Mouse (Mus musculus) thymus, postnatal 14 days (tissue): ENCODE data around the gene Rims4.

ENCODE experiments used
- DNase-seq: peaks from one replicate; pipeline ENCODE4 v3.0.0; 2021

Rims4 gene

GRCm38 (mm10) chr2:163865311-163865710 is 53.2 kb downstream of the Rims4 start:
- DNase-seq, result no peak

- peak; percentile 63 for DNase-seq
These were observed 60.1 kb downstream of the Rims4 start for GRCm38 (mm10) chr2:163858254-163858947.

GRCm38 (mm10) chr2:163857233-163857632 is 61.2 kb downstream of the Rims4 start:
- no peak for DNase-seq

GRCm38 (mm10) chr2:163853461-163853901 is 65.0 kb downstream of the Rims4 start, which contains the start of gene Kcnk15:
Gene Kcnk15 (plus strand): TSS chr2:163853651.
- peak; percentile 48 for DNase-seq

GRCm38 (mm10) chr2:163842043-163842442 is 76.4 kb downstream of the Rims4 start:
- DNase-seq, result no peak

GRCm38 (mm10) chr2:163839519-163839918 is 79.0 kb downstream of the Rims4 start:
- DNase-seq, result no peak

- DNase-seq, result peak; percentile 83
These were observed 80.4 kb downstream of the Rims4 start for GRCm38 (mm10) chr2:163838043-163838442.

GRCm38 (mm10) chr2:163831163-163831562 is 87.3 kb downstream of the Rims4 start:
- DNase-seq, result no peak

- no peak for DNase-seq
These were observed 92.0 kb downstream of the Rims4 start for GRCm38 (mm10) chr2:163826494-163826893.

GRCm38 (mm10) chr2:163825861-163826260 is 92.6 kb downstream of the Rims4 start:
- no peak for DNase-seq

- DNase-seq, result no peak
These were observed 94.7 kb downstream of the Rims4 start for GRCm38 (mm10) chr2:163823771-163824170.

GRCm38 (mm10) chr2:163823248-163823647 is 95.2 kb downstream of the Rims4 start:
- peak; percentile 54 for DNase-seq

- no peak for DNase-seq
These were observed 97.9 kb downstream of the Rims4 start, which contains the start of gene Ccn5 for GRCm38 (mm10) chr2:163820607-163821006. Gene Ccn5 (plus strand): TSS chr2:163820861.

- no peak for DNase-seq
These were observed 103.6 kb downstream of the Rims4 start for GRCm38 (mm10) chr2:163814739-163815465.

- no peak for DNase-seq
These were observed 105.4 kb downstream of the Rims4 start for GRCm38 (mm10) chr2:163813077-163813476.
